Mouse (Mus musculus): Measurements from ENCODE around the gene Lcorl.

DNA sequence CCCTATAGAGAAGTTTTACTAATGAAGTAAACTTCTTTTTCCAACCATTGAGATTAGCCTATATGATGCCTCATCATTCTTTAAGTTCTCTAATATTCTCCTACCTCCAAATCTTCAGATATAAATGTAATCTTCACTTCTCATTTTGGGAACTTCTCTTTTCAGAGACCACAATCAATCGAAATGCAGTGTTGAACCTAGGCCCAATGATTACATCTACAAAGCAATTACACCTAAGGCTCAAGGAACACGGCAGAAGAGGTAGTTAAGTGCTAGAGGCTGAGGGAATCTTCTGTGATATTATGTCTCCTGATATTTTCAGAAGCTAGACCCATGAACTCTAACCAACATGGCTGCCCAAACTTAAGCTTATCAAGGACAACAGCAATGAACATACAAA is 22.3 kb downstream of the Lcorl start:
- TF ChIP-seq CTCF (IDR thresholded peaks at IDR 0.05) (no peak), POLR2A (IDR thresholded peaks at IDR 0.05; ENCODE audit: insufficient read depth, low read depth, low read length) (no peak)

All from heart, adult 2 months (tissue).